Mouse (Mus musculus) gastrocnemius, postnatal 25 days (tissue): ENCODE results near the gene Csde1. TPM values are rescaled to one million over a fixed set of nuclear protein-coding genes. Genes with fewer than 3 reads are reported as not detected.

Source experiments
- total RNA-seq, 2 experiments: library from RNA; stranded (reverse); gene quantifications; 1 replicate in 1 of 2; 2 replicates in 1 of 2; pipeline ENCODE4 v1.2.3; 2021

The Csde1 gene
- total RNA-seq, 2 experiments from 2014 or later = 791 to 814 TPM

Other genes with a start within 250 kb of the Csde1 start
- gene Tshb, start 237.7 kb upstream of the Csde1 start, total RNA-seq = not detected
- gene Sycp1, start 84.3 kb upstream of the Csde1 start, total RNA-seq = not detected
- not detected for gene Nr1h5, start 56.3 kb upstream of the Csde1 start, total RNA-seq
- 10 to 100 TPM; 45.8 to 48.5 TPM for gene Sike1, start 24.7 kb upstream of the Csde1 start, total RNA-seq
- gene Nras, start 37.9 kb downstream of the Csde1 start, total RNA-seq = 10 to 100 TPM; 46.3 to 53.7 TPM
- 1,000 to 10,000 TPM in 1 of 2 experiments, 100 to 1,000 TPM in 1; 892 to 1,174 TPM for gene Ampd1, start 53.6 kb downstream of the Csde1 start, total RNA-seq
- gene Dennd2c, start 82.2 kb downstream of the Csde1 start, total RNA-seq = 1 to 10 TPM; 1.6 to 2.4 TPM
- gene Bcas2, start 151.2 kb downstream of the Csde1 start, total RNA-seq = 10 to 100 TPM; 38.9 to 40.4 TPM